Mouse (Mus musculus) heart, embryonic 12.5 days (tissue): ENCODE results near the gene Krt7. TPM values are rescaled to one million over a fixed set of nuclear protein-coding genes. Genes with fewer than 3 reads are reported as not detected.

Source experiments
- ATAC-seq: fragments of 200-750 bp; cut with Nextera tagmentation; 2 replicates; pipeline ENCODE4 v1.8.0; 2017; ENCODE audit warnings: moderate TSS enrichment, moderate library complexity; ENCODE audit not compliant: insufficient number of reproducible peaks, low FRiP score
- H3K27ac ChIP-seq: fragments of 300-500 bp; sonication (generic); 2 replicates; pipeline ENCODE4 v1.5.1; 2016; ENCODE audit warnings: mild to moderate bottlenecking, moderate library complexity; ENCODE audit not compliant: poor library complexity, severe bottlenecking
- H3K27me3 ChIP-seq: fragments of 300-500 bp; sonication (generic); replicated peaks from 2 replicates; pipeline ENCODE4 v1.6.1; 2016; ENCODE audit warnings: mild to moderate bottlenecking, moderate library complexity
- H3K36me3 ChIP-seq: fragments of 300-500 bp; sonication (generic); 2 replicates; pipeline ENCODE4 v1.6.1; 2016; ENCODE audit warnings: mild to moderate bottlenecking, moderate library complexity
- H3K4me1 ChIP-seq: fragments of 300-500 bp; sonication (generic); replicated peaks from 2 replicates; pipeline ENCODE4 v1.6.1; 2016; ENCODE audit warnings: mild to moderate bottlenecking
- H3K4me2 ChIP-seq: fragments of 300-500 bp; sonication (generic); 2 replicates; pipeline ENCODE4 v1.6.1; 2016; ENCODE audit warnings: mild to moderate bottlenecking, moderate library complexity
- H3K4me3 ChIP-seq: fragments of 300-500 bp; sonication (generic); 2 replicates; pipeline ENCODE4 v1.5.1; 2016; ENCODE audit warnings: mild to moderate bottlenecking
- H3K9ac ChIP-seq: fragments of 300-500 bp; sonication (generic); 2 replicates; pipeline ENCODE4 v1.6.1; 2016; ENCODE audit warnings: mild to moderate bottlenecking, moderate library complexity
- H3K9me3 ChIP-seq: fragments of 300-500 bp; sonication (generic); replicated peaks from 2 replicates; pipeline ENCODE4 v1.6.1; 2016; ENCODE audit warnings: mild to moderate bottlenecking, moderate library complexity
- WGBS: fragments of 180-500 bp; shearing (Covaris S2); methylation state at CpG from one replicate; pipeline ENCODE4 v1.1.7; 2016; 5-methylcytosine and 5-hydroxymethylcytosine counted together
- polyA plus RNA-seq: library from polyadenylated mRNA; unstranded; fragments of >200 nt; fragmentation: Nextera tagmentation; extraction: Ambion mirVana; gene quantifications from 2 replicates; pipeline ENCODE4 v1.2.1, GENCODE M21; 2016

Gene Krt7
- polyA plus RNA-seq, 1 experiment from 2014 or later = 25.1 TPM

DNA sequence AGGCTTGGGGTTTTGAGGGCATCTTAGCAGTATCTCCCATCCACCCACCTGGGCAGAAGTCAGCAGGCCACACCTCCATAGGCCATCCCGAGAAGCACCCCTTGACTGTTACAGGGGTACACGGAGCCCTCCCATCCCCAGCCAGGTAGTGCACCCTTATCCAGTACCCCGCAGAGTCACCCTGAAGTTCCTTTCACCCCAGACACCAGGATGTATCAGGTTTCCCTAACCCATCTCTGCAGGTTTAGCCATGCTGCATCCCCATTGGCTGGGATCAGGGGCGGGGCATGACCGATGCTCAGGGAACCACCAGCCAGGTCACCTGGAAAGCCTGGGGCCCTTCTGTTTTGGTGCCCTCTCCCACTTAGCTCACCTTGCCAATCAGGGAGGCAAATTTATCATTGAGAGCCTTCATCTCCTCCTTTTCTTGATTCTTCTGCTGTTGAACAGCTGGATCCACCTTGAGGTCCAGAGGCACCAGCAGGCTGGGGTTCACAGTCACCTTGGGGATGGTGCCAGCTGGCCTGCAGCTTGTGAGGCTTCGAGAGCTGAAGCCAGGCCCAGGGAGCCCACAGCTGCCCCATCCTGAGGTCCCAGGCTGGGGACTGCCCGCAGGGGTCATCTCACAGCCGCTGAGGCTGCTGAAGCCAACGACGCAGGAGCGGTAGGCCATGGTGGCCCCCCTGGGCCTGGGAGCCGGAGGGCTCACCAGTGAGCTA, 41.3 kb upstream of the Krt7 start:
- Histone ChIP-seq H3K4me1 (peaks cover 80% of the 10 kb centered on the region), H3K4me2 (peak overlapping the region; percentile 43)
- 39% methylated on average over 12 of the region's 12 CpGs for WGBS

DNA sequence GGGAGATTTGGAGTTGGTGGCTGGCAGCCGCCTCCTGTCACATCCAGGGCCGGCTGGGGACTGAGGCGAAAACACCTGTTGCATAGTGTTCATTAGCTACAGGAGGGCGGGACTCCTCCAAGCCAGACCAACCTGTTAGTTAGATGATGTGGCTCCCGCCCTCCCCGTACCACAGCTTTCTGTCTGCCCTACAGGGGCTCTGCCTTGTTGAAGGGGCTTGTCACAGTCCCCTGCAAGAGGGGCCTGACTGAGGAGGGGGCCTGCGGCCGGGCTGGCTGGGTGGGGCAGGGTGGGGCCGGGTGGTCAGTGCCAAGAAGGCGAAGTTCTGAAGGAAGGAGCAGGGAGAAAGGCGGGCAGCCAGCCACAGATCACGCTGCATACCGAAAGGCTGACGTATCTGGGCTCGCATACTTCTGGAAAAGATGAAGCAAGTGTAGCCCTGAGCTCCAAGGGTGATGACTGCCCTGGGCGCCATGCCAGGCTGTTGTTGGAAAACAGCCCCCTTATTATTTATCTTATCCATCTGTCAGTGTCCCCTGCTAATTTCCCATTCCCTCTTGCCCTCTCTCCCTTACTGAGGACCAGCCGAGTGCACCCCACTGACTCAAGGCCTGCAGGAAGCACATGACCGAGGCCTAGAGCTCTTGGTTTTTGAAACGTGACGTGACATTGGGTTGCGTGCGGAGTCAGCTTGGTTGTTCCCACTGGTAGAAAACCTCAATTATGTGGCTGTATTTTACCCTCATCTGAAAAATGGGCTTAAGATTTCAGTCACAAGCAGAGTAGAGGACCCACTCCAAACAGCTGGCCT, 40.5 kb upstream of the Krt7 start, which contains the start of gene Krt80:
Krt80 (minus strand) TSS at position 62 of the 811 bp plus-strand sequence.
- H3K36me3 ChIP-seq = no peaks in the 10 kb centered on the region
- H3K27me3 ChIP-seq = peaks cover 10% of the 10 kb centered on the region
- H3K4me3 ChIP-seq = no peak within 1 kb of the TSS
- WGBS = 26% methylated on average over 22 of the region's 22 CpGs
- peak within 1 kb of the TSS; percentile 90 for H3K27ac ChIP-seq
- H3K9ac ChIP-seq = peak within 1 kb of the TSS; percentile 34; the same call in 1 of the 2 replicates
- H3K4me1 ChIP-seq = peaks cover 80% of the 10 kb centered on the region
- no peaks in the 10 kb centered on the region for H3K9me3 ChIP-seq
- H3K4me2 ChIP-seq = peak within 1 kb of the TSS; percentile 43
- ATAC-seq = peak; percentile 84

More for the DNA sequence above, 41.3 kb upstream of the Krt7 start:
- Histone ChIP-seq H3K4me3 (no peak overlapping the region), H3K27me3 (peaks cover 16% of the 10 kb centered on the region), H3K36me3 (no peaks in the 10 kb centered on the region), H3K9ac (peak overlapping the region; percentile 34; the same call in 1 of the 2 replicates), H3K27ac (peak overlapping the region; percentile 90), H3K9me3 (no peaks in the 10 kb centered on the region)
- ATAC-seq = peak; percentile 10

DNA sequence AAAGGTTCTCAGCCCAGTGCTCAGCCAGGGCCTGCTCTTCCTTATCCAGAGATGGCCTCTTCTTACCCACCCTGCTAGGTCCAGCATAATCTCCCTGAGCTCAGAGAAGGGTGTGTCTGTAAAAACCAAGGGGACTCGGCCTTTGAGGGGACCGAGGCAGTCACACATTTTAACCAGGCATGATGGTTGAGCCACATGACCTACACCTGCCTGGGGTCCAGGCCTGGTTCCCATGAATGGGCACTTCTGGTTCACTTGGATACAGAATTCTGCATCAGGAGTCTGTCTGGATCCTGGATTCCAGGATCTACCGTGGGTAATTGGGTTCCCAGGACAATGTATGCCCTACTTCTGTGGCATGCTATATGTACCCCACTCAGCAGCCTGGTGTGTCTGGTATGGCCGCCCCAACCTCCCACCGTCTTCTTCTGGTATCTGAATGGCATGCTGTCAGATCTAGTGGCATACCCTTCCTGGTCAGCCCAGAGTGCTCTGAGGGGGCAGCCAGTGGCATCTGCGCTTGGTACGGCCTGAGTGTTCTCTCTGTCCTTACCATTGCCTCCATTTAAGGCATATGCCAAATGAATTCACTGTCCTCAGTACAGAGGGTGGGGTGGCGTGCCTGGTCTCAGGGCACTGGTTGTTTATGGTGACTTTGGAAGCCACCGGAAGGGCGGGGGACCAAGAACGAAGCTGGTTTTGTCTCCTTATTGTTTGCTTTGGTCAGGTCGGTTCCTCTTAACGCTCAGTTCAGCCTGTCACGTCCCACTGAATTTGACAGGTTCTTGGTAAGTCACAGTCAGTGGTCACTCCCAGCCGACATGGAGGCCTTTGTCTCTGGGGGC, 39.5 kb upstream of the Krt7 start:
- Histone ChIP-seq H3K36me3 (no peaks in the 10 kb centered on the region), H3K4me2 (no peak overlapping the region), H3K4me1 (peaks cover 80% of the 10 kb centered on the region), H3K9me3 (no peaks in the 10 kb centered on the region), H3K4me3 (no peak overlapping the region), H3K27me3 (peaks cover 17% of the 10 kb centered on the region), H3K9ac (no peak overlapping the region), H3K27ac (peak overlapping the region; percentile 90)
- WGBS = 69% methylated on average over 15 of the region's 15 CpGs
- ATAC-seq = no peak

GRCm38 (mm10) chr15:101372131-101372977, 38.5 kb upstream of the Krt7 start:
- no peak for ATAC-seq
- H3K4me1 ChIP-seq = peaks cover 84% of the 10 kb centered on the region
- 47% methylated on average over 7 of the region's 7 CpGs for WGBS

GRCm38 (mm10) chr15:101373286-101373898, 37.5 kb upstream of the Krt7 start:
- WGBS = 81% methylated on average over 16 of the region's 16 CpGs
- no peak for ATAC-seq
- peaks cover 81% of the 10 kb centered on the region for H3K4me1 ChIP-seq
- no peaks in the 10 kb centered on the region for H3K9me3 ChIP-seq
- no peak overlapping the region for H3K27ac ChIP-seq
- no peak overlapping the region for H3K4me2 ChIP-seq
- H3K4me3 ChIP-seq = no peak overlapping the region
- H3K9ac ChIP-seq = no peak overlapping the region
- H3K27me3 ChIP-seq = 0 out of 2 replicates have a peak, but pooled peaks cover 6% of the 10 kb centered on the region
- no peaks in the 10 kb centered on the region for H3K36me3 ChIP-seq

More at GRCm38 (mm10) chr15:101372131-101372977, 38.5 kb upstream of the Krt7 start:
- Histone ChIP-seq H3K36me3 (no peaks in the 10 kb centered on the region), H3K4me3 (no peak overlapping the region), H3K4me2 (no peak overlapping the region), H3K9ac (no peak overlapping the region), H3K9me3 (no peaks in the 10 kb centered on the region), H3K27me3 (peaks cover 7% of the 10 kb centered on the region; the same call in 1 of the 2 replicates), H3K27ac (no peak overlapping the region)

- no peak overlapping the region for H3K27ac ChIP-seq
- H3K4me1 ChIP-seq = peaks cover 66% of the 10 kb centered on the region
- ATAC-seq = no peak
- no peak overlapping the region for H3K9ac ChIP-seq
- H3K4me3 ChIP-seq = no peak overlapping the region
- 0 out of 2 replicates have a peak, but pooled peaks cover 16% of the 10 kb centered on the region for H3K27me3 ChIP-seq
- no peaks in the 10 kb centered on the region for H3K36me3 ChIP-seq
- H3K9me3 ChIP-seq = no peaks in the 10 kb centered on the region
- 48% methylated on average over 4 of the region's 4 CpGs for WGBS
- H3K4me2 ChIP-seq = no peak overlapping the region
Observed at GRCm38 (mm10) chr15:101374879-101375278, 36.0 kb upstream of the Krt7 start.

- Histone ChIP-seq H3K9ac (no peak overlapping the region), H3K27me3 (0 out of 2 replicates have a peak, but pooled peaks cover 20% of the 10 kb centered on the region), H3K4me3 (no peak overlapping the region), H3K36me3 (no peaks in the 10 kb centered on the region), H3K4me2 (no peak overlapping the region), H3K27ac (no peak overlapping the region), H3K4me1 (peaks cover 56% of the 10 kb centered on the region), H3K9me3 (no peaks in the 10 kb centered on the region)
- no peak for ATAC-seq
- 69% methylated on average over 6 of the region's 6 CpGs for WGBS
Observed at GRCm38 (mm10) chr15:101375956-101376775, 34.7 kb upstream of the Krt7 start.

DNA sequence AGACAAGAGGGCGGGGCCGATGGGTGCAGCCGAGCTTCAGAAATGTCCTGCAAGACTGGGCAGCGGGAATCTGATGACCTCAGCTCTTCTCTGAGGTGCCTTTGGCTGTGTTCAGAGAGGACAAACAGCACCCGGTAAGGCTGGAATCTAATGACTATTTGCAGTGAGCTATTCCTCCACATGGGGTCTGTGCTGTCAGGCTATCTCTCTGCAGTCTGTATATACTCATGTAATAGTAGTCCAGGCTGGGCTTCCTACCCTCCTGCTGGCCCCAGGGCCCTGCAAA, 34.1 kb upstream of the Krt7 start:
- H3K9ac ChIP-seq = no peak overlapping the region
- no peaks in the 10 kb centered on the region for H3K36me3 ChIP-seq
- H3K4me1 ChIP-seq = peaks cover 56% of the 10 kb centered on the region
- H3K9me3 ChIP-seq = no peaks in the 10 kb centered on the region
- ATAC-seq = no peak
- H3K27me3 ChIP-seq = 0 out of 2 replicates have a peak, but pooled peaks cover 20% of the 10 kb centered on the region
- no peak overlapping the region for H3K4me3 ChIP-seq
- 46% methylated on average over 5 of the region's 5 CpGs for WGBS
- H3K4me2 ChIP-seq = no peak overlapping the region
- no peak overlapping the region for H3K27ac ChIP-seq

GRCm38 (mm10) chr15:101378646-101379045, 32.2 kb upstream of the Krt7 start:
- H3K9me3 ChIP-seq = no peaks in the 10 kb centered on the region
- no peak overlapping the region for H3K27ac ChIP-seq
- no peaks in the 10 kb centered on the region for H3K36me3 ChIP-seq
- peaks cover 28% of the 10 kb centered on the region; the same call in 1 of the 2 replicates for H3K27me3 ChIP-seq
- H3K4me3 ChIP-seq = no peak overlapping the region
- no peak overlapping the region for H3K9ac ChIP-seq
- no peak for ATAC-seq
- WGBS = 83% methylated on average over 5 of the region's 5 CpGs
- no peak overlapping the region for H3K4me2 ChIP-seq
- peaks cover 44% of the 10 kb centered on the region for H3K4me1 ChIP-seq
